Mouse (Mus musculus) cortical plate, adult 2 months (tissue): Measurements from ENCODE around the gene Oma1.

Experiments
- CTCF ChIP-seq: fragments of 200-500 bp; IDR thresholded peaks from 2 replicates; pipeline ENCODE4 v1.5.1; 2011; ENCODE audit warnings: mild to moderate bottlenecking, control low read depth, low read length; ENCODE audit not compliant: insufficient read depth; ENCODE audit errors: extremely low read depth
- POLR2A ChIP-seq: fragments of 200-500 bp; IDR thresholded peaks from 2 replicates; pipeline ENCODE4 v1.6.1; 2011; ENCODE audit warnings: mild to moderate bottlenecking, low read length, control low read depth; ENCODE audit not compliant: insufficient read depth; ENCODE audit errors: extremely low read depth

DNA sequence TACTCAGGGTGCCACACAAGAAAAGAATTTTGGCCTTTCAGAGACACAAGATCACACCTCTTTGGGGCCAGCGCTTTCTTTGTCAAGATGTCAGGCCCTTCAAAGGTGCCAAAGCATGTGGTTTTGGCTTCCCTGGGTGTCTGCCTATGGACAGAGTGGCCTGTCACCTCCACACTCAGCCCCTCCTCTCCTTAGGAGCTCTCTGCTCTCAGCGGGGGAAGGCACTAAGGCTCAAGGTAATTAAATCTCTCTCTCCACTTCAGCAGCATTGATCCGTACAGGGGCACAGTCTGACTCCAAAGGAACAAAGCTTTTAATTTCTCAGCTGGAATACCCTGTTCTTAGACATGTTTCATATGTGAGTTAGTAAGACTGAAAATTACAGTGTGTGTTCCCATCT is 76.0 kb downstream of the Oma1 start:
- TF ChIP-seq CTCF: no peak
- no peak for TF ChIP-seq POLR2A
